Mouse (Mus musculus) liver, adult 2 months (tissue): ENCODE results near the gene Ankrd39. TPM values are rescaled to one million over a fixed set of nuclear protein-coding genes. Genes with fewer than 3 reads are reported as not detected.
A peak's percentile ranks its signal among the peaks of the same experiment; 100 is the strongest.

Source experiments
- DNase-seq: peaks from one replicate; pipeline ENCODE4 v3.0.0-alpha.2; 2011; ENCODE audit warnings: low read depth, low spot score; ENCODE audit errors: extremely low read depth
- H3K27ac ChIP-seq: fragments of 200-500 bp; replicated peaks from 2 replicates; pipeline ENCODE4 v1.5.1; 2012; ENCODE audit warnings: low read depth, mild to moderate bottlenecking, control low read depth, inconsistent platforms, low read length; ENCODE audit not compliant: insufficient read depth
- H3K27me3 ChIP-seq: fragments of 200-500 bp; 2 replicates; pipeline ENCODE4 v1.6.1; 2012; ENCODE audit warnings: mild to moderate bottlenecking, moderate library complexity, low read length, inconsistent platforms; ENCODE audit not compliant: control insufficient read depth, insufficient read depth
- H3K36me3 ChIP-seq: fragments of 200-500 bp; 2 replicates; pipeline ENCODE4 v1.6.1; 2012; ENCODE audit warnings: low read length, inconsistent platforms; ENCODE audit not compliant: control insufficient read depth, insufficient read depth
- H3K4me1 ChIP-seq: fragments of 200-500 bp; 2 replicates; pipeline ENCODE4 v1.6.1; 2011; ENCODE audit warnings: low read length; ENCODE audit not compliant: control insufficient read depth, insufficient read depth
- H3K4me3 ChIP-seq: fragments of 200-500 bp; 2 replicates; pipeline ENCODE4 v1.5.1; 2011; ENCODE audit warnings: low read depth, mild to moderate bottlenecking, control low read depth, low read length, moderate library complexity; ENCODE audit not compliant: insufficient read depth
- H3K79me2 ChIP-seq: fragments of 200-500 bp; 2 replicates; pipeline ENCODE4 v1.6.1; 2012; ENCODE audit warnings: inconsistent platforms, mild to moderate bottlenecking, low read length, moderate library complexity; ENCODE audit not compliant: control insufficient read depth, insufficient read depth
- H3K9ac ChIP-seq: fragments of 200-500 bp; 2 replicates; pipeline ENCODE4 v1.6.1; 2012; ENCODE audit warnings: low read depth, mild to moderate bottlenecking, control low read depth, inconsistent platforms, low read length
- CTCF ChIP-seq: fragments of 200-500 bp; IDR thresholded peaks from 2 replicates; pipeline ENCODE4 v1.5.1; 2011; ENCODE audit warnings: low read depth, low read length, control low read depth
- POLR2A ChIP-seq: fragments of 200-500 bp; IDR thresholded peaks from 2 replicates; pipeline ENCODE4 v1.6.1; 2011; ENCODE audit warnings: low read length, control low read depth; ENCODE audit not compliant: insufficient read depth; ENCODE audit errors: extremely low read depth
- whole genome bisulfite sequencing: fragments of 180-500 bp; shearing (Covaris S2); methylation state at CpG from one replicate; pipeline ENCODE4 v1.1.7; 2018; 5-methylcytosine and 5-hydroxymethylcytosine counted together
- polyA plus RNA-seq: library from polyadenylated mRNA; depleted of rRNA; stranded (reverse); fragments of >200 nt; gene quantifications from 2 replicates; pipeline ENCODE4 v1.2.3, GENCODE M21; 2012
- total RNA-seq: library from RNA; depleted of rRNA; stranded (reverse); fragments of >200 nt; gene quantifications from 2 replicates; pipeline ENCODE4 v1.2.3, GENCODE M21; 2014

The Ankrd39 gene
- total and polyA plus RNA-seq, 2 experiments: 2.6 to 9.4 TPM

DNA sequence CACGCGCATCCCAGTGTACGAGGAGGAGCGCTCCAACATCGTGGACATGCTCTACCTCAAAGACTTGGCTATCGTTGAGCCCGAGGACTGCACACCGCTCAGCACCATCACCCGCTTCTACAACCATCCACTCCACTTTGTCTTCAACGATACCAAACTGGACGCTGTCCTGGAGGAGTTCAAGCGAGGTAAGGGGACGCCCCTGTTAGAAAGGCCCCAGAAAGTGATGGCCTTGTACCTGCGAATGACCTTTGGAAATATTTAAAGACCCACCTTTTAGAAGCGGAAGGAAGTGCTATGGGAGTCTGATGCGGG is 34.3 kb downstream of the Ankrd39 start:
- Histone ChIP-seq H3K4me1 (peaks cover 8% of the 10 kb centered on the region), H3K27me3 (no peaks in the 10 kb centered on the region), H3K79me2 (peaks cover 8% of the 10 kb centered on the region; the same call in 1 of the 2 replicates), H3K27ac (no peak overlapping the region), H3K4me3 (peak overlapping the region; percentile 90), H3K9ac (peak overlapping the region; percentile 92), H3K36me3 (no peaks in the 10 kb centered on the region)
- no peak for TF ChIP-seq CTCF
- no peak for TF ChIP-seq POLR2A
- DNase-seq: no peak
- 7% methylated on average over 16 of the region's 16 CpGs for WGBS

DNA sequence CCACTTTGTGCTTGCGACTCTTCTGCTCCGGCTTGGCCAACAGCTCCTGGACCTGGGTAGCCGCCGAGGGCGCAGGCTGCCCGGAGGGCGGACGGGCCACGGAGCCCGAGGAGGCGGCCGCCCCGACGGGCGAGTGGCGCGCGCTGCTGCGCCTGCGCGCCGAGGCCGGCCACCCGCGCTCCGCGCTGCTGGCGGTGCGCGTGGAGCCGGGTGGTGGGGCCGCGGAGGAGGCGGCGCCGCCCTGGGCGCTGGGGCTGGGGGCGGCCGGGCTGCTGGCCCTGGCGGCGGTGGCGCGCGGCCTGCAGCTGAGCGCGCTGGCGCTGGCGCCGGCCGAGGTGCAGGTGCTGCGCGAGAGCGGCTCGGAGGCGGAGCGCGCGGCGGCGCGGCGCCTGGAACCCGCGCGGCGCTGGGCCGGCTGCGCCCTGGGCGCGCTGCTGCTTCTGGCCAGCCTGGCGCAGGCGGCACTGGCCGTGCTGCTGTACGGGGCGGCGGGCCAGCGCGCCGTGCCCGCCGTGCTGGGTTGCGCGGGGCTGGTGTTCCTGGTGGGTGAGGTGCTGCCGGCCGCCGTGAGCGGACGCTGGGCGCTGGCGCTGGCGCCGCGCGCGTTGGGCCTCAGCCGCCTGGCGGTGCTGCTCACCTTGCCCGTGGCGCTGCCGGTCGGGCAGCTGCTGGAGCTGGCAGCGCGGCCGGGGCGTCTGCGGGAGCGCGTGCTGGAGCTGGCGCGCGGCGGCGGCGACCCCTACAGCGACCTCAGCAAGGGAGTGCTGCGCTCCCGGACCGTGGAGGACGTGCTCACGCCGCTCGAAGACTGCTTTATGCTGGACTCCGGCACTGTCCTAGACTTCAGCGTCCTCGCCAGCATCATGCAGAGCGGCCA is 34.9 kb downstream of the Ankrd39 start:
- peak; percentile 41 for TF ChIP-seq CTCF
- no peak for TF ChIP-seq POLR2A
- peak overlapping the region; percentile 90 for H3K4me3 ChIP-seq
- peaks cover 8% of the 10 kb centered on the region for H3K4me1 ChIP-seq
- 12% methylated on average over 126 of the region's 126 CpGs for WGBS
- H3K79me2 ChIP-seq: peaks cover 8% of the 10 kb centered on the region; the same call in 1 of the 2 replicates
- no peaks in the 10 kb centered on the region for H3K36me3 ChIP-seq
- no peak for DNase-seq
- H3K27ac ChIP-seq: peak overlapping the region; percentile 81
- no peaks in the 10 kb centered on the region for H3K27me3 ChIP-seq
- H3K9ac ChIP-seq: peak overlapping the region; percentile 92

DNA sequence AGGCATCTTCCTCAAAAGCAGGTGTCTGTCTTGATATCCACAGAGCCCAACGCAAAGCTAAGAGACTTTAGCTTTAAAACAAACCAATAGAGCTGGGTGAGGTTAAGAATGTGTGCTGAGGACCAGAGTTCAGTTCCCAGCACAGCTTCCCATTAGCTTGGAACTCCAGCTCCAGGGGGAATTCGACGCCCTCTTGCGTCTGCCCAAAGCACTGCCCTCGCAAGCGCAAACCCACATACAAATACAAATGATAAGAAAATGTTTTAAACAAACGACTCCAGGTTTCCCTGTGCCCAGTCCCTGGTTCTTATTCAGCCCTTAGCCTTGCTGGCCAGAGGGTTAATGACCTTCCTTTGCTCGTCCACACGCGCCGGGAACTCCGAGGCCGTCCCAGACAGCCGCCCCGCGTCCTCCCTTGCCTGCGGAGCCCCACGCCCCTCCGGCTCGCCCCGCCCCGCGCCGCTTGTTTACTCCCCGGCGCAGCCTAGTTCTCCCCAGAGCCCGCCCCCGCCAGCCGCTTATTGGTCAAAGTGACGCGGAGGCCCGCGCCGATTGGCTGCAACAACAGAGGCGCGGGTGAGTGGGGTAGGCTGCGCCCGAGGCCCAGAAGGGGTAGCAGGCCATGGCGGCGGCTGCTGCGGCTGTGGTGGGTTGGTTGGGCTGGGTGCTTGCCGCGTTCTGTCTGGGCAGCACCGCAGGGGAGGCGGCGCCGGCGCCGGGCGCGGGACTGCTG is 35.8 kb downstream of the Ankrd39 start, which contains the start of gene Cnnm3:
Cnnm3 (plus strand) TSS at position 579 of the 733 bp plus-strand sequence.
- Histone ChIP-seq H3K27ac (peak within 1 kb of the TSS; percentile 81), H3K9ac (peak within 1 kb of the TSS; percentile 92), H3K4me3 (peak within 1 kb of the TSS; percentile 90), H3K36me3 (no peaks in the 10 kb centered on the region), H3K79me2 (peaks cover 8% of the 10 kb centered on the region; the same call in 1 of the 2 replicates), H3K4me1 (peaks cover 8% of the 10 kb centered on the region), H3K27me3 (no peaks in the 10 kb centered on the region)
- TF ChIP-seq POLR2A (peak; percentile 91), CTCF (peak; percentile 61)
- 3% methylated on average over 51 of the region's 51 CpGs for WGBS
- DNase-seq: peak; percentile 83

DNA sequence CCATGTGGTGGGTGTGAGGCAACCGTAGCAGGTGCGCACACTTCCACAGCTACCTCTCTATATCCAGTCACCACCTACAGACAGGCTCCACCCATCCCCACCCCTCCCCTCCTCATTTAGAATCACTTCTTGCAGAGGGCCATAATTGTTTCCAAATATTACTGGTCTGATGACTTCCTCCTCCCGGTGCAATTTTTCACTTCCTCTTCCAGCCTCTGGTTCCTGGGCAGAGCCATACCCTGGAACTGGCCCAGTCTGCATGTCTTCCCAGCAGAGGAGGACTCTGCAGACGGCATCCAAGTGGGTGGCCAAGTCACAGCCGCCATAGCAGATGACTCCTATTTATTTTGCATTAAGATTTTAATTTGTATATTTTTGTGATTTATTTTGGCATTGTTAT is 39.0 kb downstream of the Ankrd39 start:
- H3K9ac ChIP-seq: no peak overlapping the region
- H3K27ac ChIP-seq: no peak overlapping the region
- peaks cover 2% of the 10 kb centered on the region; the same call in 1 of the 2 replicates for H3K79me2 ChIP-seq
- no peak for DNase-seq
- 80% methylated on average over 5 of the region's 5 CpGs for WGBS
- no peaks in the 10 kb centered on the region for H3K36me3 ChIP-seq
- peaks cover 5% of the 10 kb centered on the region for H3K4me1 ChIP-seq
- H3K27me3 ChIP-seq: no peaks in the 10 kb centered on the region
- H3K4me3 ChIP-seq: no peak overlapping the region
- TF ChIP-seq POLR2A: no peak
- no peak for TF ChIP-seq CTCF

DNA sequence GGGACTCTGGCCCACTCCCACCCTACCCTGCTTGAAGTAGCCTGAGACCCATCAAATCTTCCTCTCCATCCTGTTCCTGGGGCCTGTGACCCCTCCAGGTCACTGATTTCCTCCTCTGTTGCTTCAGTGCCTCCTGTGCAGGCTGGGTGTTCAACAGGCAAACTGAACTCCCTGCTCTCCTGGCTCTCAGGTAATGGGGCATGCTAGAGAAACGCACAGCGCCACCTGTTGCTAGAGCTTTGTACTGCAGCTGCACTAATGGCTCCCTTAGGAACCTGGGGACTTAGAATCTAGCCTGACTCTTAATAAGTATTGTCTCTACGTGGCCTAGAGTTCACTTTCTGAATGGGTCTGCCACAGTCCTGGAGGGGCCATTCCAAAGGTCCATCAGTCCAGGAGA is 46.0 kb downstream of the Ankrd39 start:
- TF ChIP-seq POLR2A (no peak), CTCF (peak; percentile 92)
- 14% methylated on average over 3 of the region's 3 CpGs for WGBS
- Histone ChIP-seq H3K4me1 (no peaks in the 10 kb centered on the region), H3K27me3 (no peaks in the 10 kb centered on the region), H3K79me2 (no peaks in the 10 kb centered on the region), H3K36me3 (no peaks in the 10 kb centered on the region), H3K4me3 (no peak overlapping the region), H3K9ac (no peak overlapping the region), H3K27ac (no peak overlapping the region)
- peak; percentile 62 for DNase-seq
